Mouse (Mus musculus) layer of hippocampus, postnatal 36 days (tissue): ENCODE data around the gene Foxo4. TPM values are rescaled to one million over a fixed set of nuclear protein-coding genes. Genes with fewer than 3 reads are reported as not detected.

Source experiments
- DNase-seq, 2 experiments: peaks; one replicate each; pipeline ENCODE4 v3.0.0; 2022
- total RNA-seq, 2 experiments: library from RNA; stranded (reverse); gene quantifications; 2 replicates each; pipeline ENCODE4 v1.2.3; 2021

Foxo4 gene
- total RNA-seq, 2 experiments from 2014 or later, result 21.3 to 25.4 TPM

DNA sequence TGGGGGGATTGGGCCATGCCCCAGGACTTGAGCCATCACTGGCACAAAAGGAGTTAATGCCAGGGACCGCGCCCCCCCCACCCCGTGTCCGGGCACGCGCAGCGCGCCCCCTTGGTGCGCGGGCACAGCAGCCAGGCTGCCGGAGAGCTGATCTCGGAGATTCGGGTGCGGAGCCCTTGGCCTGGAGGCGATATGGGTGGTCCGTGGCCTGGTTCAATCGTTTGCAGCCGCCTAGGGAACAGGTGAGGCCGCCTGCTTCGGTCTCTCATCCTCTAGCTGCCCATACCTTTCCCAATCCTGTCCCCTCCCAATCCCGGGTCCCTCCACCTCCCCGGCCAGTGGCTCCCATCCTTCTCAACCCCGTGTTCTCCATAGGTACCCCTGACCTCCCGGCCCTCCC, 44.7 kb downstream of the Foxo4 start, which contains the start of gene Nlgn3:
Nlgn3 (plus strand) TSS at position 114 of the 400 bp plus-strand sequence.
- peak; percentile 42 to 44 for DNase-seq

DNA sequence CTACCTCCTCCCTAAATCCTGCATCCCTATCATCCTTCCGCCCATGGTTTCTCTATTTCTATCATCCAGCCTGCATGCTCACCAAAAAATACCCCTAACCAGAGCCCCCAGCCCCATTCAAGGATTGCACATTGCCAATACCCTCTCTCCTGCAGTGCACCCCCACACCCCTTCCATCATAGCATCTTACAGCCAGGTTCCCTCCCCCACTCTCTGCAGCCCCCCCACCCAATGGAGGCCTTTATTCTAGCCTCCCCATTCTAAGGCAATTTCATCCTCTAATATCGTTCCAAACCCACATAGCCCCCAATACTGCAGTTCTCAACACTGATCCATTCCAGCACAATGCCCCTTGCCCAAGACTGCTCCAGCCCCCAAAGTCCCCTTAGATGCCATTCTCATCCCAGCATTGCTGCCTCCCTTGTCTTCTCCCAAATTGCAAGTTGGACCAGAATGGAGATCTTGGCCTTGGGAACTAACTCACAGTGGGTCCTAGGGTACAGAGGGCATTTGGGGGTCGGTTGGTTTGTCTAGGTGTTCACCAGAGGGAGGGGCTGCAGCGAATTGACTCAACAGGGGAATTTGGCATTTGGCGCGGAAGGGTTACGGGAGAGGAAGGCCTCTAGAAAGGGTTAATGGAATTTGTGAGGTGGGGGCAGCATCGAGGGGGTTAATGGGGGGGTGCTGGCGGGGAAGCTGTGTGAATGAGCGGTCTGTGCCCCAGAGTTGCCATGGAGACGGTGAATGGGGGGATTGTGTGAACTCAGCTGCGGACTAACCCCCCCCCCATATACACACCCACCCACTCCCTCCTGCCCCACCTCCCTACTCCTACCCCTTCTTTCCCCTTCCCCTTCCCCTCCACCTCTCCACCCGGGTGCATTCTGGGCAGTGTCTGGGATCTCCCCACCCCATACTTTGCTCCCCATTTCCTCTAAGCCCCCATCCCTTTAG, 45.4 kb downstream of the Foxo4 start:
- DNase-seq, result no peak

DNA sequence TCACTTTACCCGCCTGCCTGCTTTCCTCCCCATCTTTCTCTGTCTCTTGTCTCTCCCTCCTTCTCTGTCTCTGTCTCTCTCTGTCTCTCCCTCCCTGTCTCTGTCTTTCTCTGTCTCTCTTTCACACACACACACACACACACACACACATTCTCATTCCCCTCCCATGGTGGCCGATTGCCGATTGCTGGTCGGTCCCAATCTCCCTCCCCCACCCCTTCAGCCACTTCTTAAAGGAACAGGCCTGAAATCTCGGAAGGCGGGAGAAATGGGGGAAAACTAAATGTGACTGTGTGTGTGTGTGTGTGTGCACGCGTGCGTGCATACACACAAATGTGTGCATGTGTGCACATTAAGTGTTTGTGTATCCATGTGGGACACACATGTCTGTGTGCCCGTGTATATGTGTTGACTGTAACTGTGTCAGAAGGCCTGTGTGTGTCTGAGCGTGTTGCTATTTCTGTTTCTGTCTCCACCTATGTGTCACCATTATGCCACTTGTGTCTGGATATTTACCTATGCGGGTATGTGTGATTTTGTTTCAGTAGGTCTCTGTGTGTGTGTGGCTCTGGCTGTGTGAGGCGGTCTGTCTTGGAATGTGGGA, 46.2 kb downstream of the Foxo4 start:
- no peak for DNase-seq

DNA sequence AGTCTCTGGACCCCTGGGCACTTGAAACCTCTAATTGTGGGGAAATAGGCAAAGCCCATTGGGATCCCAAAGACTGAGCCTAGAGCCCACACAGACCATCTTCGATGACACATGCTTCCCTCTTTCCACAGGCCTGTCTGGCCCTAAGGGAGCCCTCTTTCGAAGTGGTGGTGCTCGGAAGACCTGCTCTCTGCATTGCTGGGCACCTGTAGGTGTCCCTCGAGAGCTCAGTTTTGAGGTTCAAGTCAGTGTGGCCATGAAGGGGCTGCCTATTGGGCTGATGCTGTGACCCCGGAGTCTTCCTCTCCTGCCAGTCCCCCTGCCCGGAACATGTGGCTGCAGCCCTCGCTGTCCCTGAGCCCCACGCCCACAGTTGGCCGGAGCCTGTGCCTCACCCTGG, 47.3 kb downstream of the Foxo4 start:
- DNase-seq, result no peak

GRCm38 (mm10) chrX:101304646-101305045, 50.3 kb downstream of the Foxo4 start:
- DNase-seq, result no peak

GRCm38 (mm10) chrX:101309299-101309698, 55.0 kb downstream of the Foxo4 start:
- no peak for DNase-seq

Other genes starting within 250 kb of the Foxo4 start
- gene Tex11, start 194.9 kb upstream of the Foxo4 start, total RNA-seq, result not detected
- 1 to 10 TPM; 4.8 to 6.8 TPM for gene Slc7a3, start 168.5 kb upstream of the Foxo4 start, total RNA-seq
- 10 to 100 TPM; 81.5 to 88.3 TPM for gene Snx12, start 32.0 kb upstream of the Foxo4 start, total RNA-seq
- not detected for gene Gm614, start 9.5 kb downstream of the Foxo4 start, total RNA-seq
- 1 to 10 TPM in 1 of 2 experiments, under 1 TPM in 1; 0.90 to 1.6 TPM for gene Il2rg, start 13.7 kb downstream of the Foxo4 start, total RNA-seq
- gene Gm20489, start 14.5 kb downstream of the Foxo4 start, total RNA-seq, result not detected
- 10 to 100 TPM; 23.1 to 26.5 TPM for gene Med12, start 19.5 kb downstream of the Foxo4 start, total RNA-seq
- gene Nlgn3, start 44.6 kb downstream of the Foxo4 start, total RNA-seq, result 100 to 1,000 TPM; 186 to 189 TPM
- 10 to 100 TPM; 10.3 to 13.0 TPM for gene Gjb1, start 121.8 kb downstream of the Foxo4 start, total RNA-seq
- 100 to 1,000 TPM; 159 to 175 TPM for gene Zmym3, start 166.3 kb downstream of the Foxo4 start, total RNA-seq
- gene Nono, start 174.8 kb downstream of the Foxo4 start, total RNA-seq, result 100 to 1,000 TPM; 135 to 149 TPM
- gene Itgb1bp2, start 194.6 kb downstream of the Foxo4 start, total RNA-seq, result 1 to 10 TPM; 1.0 to 1.4 TPM